Mouse (Mus musculus): ENCODE data around the gene Cds1. TPM values are rescaled to one million over a fixed set of nuclear protein-coding genes. Genes with fewer than 3 reads are reported as not detected.

Cds1 gene
- polyA plus RNA-seq (2015; fragmentation: Nextera tagmentation; extraction: Ambion mirVana) = 11.4 and 14.5 TPM in 2 replicates

GRCm38 (mm10) chr5:101764554-101765347 is at the start of gene Cds1:
TSS of gene Cds1 (plus strand) at chr5:101765130.
- under 1% methylated on average over 91 of the region's 91 CpGs for WGBS
- Histone ChIP-seq H3K4me1 (peaks cover 19% of the 10 kb centered on the region), H3K4me2 (peak within 1 kb of the TSS; percentile 100), H3K27me3 (peaks cover 61% of the 10 kb centered on the region), H3K4me3 (peak within 1 kb of the TSS; percentile 73), H3K9ac (peak within 1 kb of the TSS; percentile 45), H3K27ac (peak within 1 kb of the TSS; percentile 67), H3K36me3 (no peaks in the 10 kb centered on the region), H3K9me3 (no peaks in the 10 kb centered on the region)
- ATAC-seq (ENCODE audit: insufficient number of reproducible peaks, low FRiP score, low TSS enrichment, low read depth) = peak; percentile 74

GRCm38 (mm10) chr5:101724216-101724615 is 40.7 kb upstream of the Cds1 start:
- Histone ChIP-seq H3K27ac (no peak overlapping the region), H3K4me3 (no peak overlapping the region), H3K4me1 (0 out of 2 replicates have a peak, but pooled peaks cover 5% of the 10 kb centered on the region), H3K9ac (no peak overlapping the region), H3K9me3 (no peaks in the 10 kb centered on the region), H3K36me3 (no peaks in the 10 kb centered on the region), H3K4me2 (no peak overlapping the region), H3K27me3 (no peaks in the 10 kb centered on the region)
- ATAC-seq (ENCODE audit: insufficient number of reproducible peaks, low FRiP score, low TSS enrichment, low read depth) = no peak
- WGBS = 87% methylated on average over 9 of the region's 9 CpGs

GRCm38 (mm10) chr5:101724756-101725155 is 40.2 kb upstream of the Cds1 start:
- no peak overlapping the region for H3K4me3 ChIP-seq
- H3K4me1 ChIP-seq = 0 out of 2 replicates have a peak, but pooled peaks cover 5% of the 10 kb centered on the region
- no peaks in the 10 kb centered on the region for H3K36me3 ChIP-seq
- H3K27me3 ChIP-seq = no peaks in the 10 kb centered on the region
- H3K4me2 ChIP-seq = no peak overlapping the region
- no peak for ATAC-seq (ENCODE audit: insufficient number of reproducible peaks, low FRiP score, low TSS enrichment, low read depth)
- no peaks in the 10 kb centered on the region for H3K9me3 ChIP-seq
- WGBS = 87% methylated on average over 16 of the region's 16 CpGs
- no peak overlapping the region for H3K9ac ChIP-seq
- no peak overlapping the region for H3K27ac ChIP-seq

- no peaks in the 10 kb centered on the region for H3K27me3 ChIP-seq
- H3K36me3 ChIP-seq = no peaks in the 10 kb centered on the region
- 72% methylated on average over 8 of the region's 8 CpGs for WGBS
- no peak for ATAC-seq (ENCODE audit: insufficient number of reproducible peaks, low FRiP score, low TSS enrichment, low read depth)
- H3K27ac ChIP-seq = no peak overlapping the region
- 0 out of 2 replicates have a peak, but pooled peaks cover 2% of the 10 kb centered on the region for H3K4me1 ChIP-seq
- H3K9me3 ChIP-seq = no peaks in the 10 kb centered on the region
- no peak overlapping the region for H3K4me2 ChIP-seq
- no peak overlapping the region for H3K4me3 ChIP-seq
- no peak overlapping the region for H3K9ac ChIP-seq
These were observed 39.2 kb upstream of the Cds1 start for GRCm38 (mm10) chr5:101725703-101726102.

- Histone ChIP-seq H3K9ac (no peak overlapping the region), H3K27me3 (no peaks in the 10 kb centered on the region), H3K4me3 (no peak overlapping the region), H3K36me3 (no peaks in the 10 kb centered on the region), H3K4me1 (no peaks in the 10 kb centered on the region), H3K27ac (no peak overlapping the region), H3K4me2 (no peak overlapping the region), H3K9me3 (no peaks in the 10 kb centered on the region)
- 78% methylated on average over 6 of the region's 6 CpGs for WGBS
- ATAC-seq (ENCODE audit: insufficient number of reproducible peaks, low FRiP score, low TSS enrichment, low read depth) = no peak
These were observed 38.6 kb upstream of the Cds1 start for GRCm38 (mm10) chr5:101726371-101726770.

- H3K4me3 ChIP-seq = no peak overlapping the region
- H3K9me3 ChIP-seq = no peaks in the 10 kb centered on the region
- H3K4me1 ChIP-seq = no peaks in the 10 kb centered on the region
- no peak for ATAC-seq (ENCODE audit: insufficient number of reproducible peaks, low FRiP score, low TSS enrichment, low read depth)
- H3K9ac ChIP-seq = no peak overlapping the region
- no peak overlapping the region for H3K4me2 ChIP-seq
- no peaks in the 10 kb centered on the region for H3K27me3 ChIP-seq
- no peaks in the 10 kb centered on the region for H3K36me3 ChIP-seq
- no peak overlapping the region for H3K27ac ChIP-seq
- WGBS = 33% methylated on average over 8 of the region's 8 CpGs
These were observed 36.5 kb upstream of the Cds1 start for GRCm38 (mm10) chr5:101728304-101728905.

GRCm38 (mm10) chr5:101737341-101737740 is 27.6 kb upstream of the Cds1 start:
- Histone ChIP-seq H3K4me1 (no peaks in the 10 kb centered on the region), H3K36me3 (no peaks in the 10 kb centered on the region), H3K27me3 (no peaks in the 10 kb centered on the region), H3K9ac (no peak overlapping the region), H3K9me3 (no peaks in the 10 kb centered on the region), H3K4me2 (no peak overlapping the region), H3K27ac (no peak overlapping the region), H3K4me3 (no peak overlapping the region)
- 76% methylated on average over 3 of the region's 3 CpGs for WGBS
- no peak for ATAC-seq (ENCODE audit: insufficient number of reproducible peaks, low FRiP score, low TSS enrichment, low read depth)

- Histone ChIP-seq H3K9ac (no peak overlapping the region), H3K27ac (0 out of 2 replicates have a peak overlapping the region, but pooled peaks have one; percentile 0), H3K9me3 (no peaks in the 10 kb centered on the region), H3K27me3 (no peaks in the 10 kb centered on the region), H3K4me3 (no peak overlapping the region), H3K36me3 (no peaks in the 10 kb centered on the region), H3K4me2 (no peak overlapping the region), H3K4me1 (no peaks in the 10 kb centered on the region)
- 72% methylated on average over 16 of the region's 16 CpGs for WGBS
- no peak for ATAC-seq (ENCODE audit: insufficient number of reproducible peaks, low FRiP score, low TSS enrichment, low read depth)
These were observed 24.3 kb upstream of the Cds1 start for GRCm38 (mm10) chr5:101740471-101741223.

GRCm38 (mm10) chr5:101741224-101741591 is 23.7 kb upstream of the Cds1 start:
- no peak overlapping the region for H3K9ac ChIP-seq
- ATAC-seq (ENCODE audit: insufficient number of reproducible peaks, low FRiP score, low TSS enrichment, low read depth) = no peak
- WGBS = 77% methylated on average over 4 of the region's 4 CpGs
- peak overlapping the region; percentile 48; the same call in 1 of the 2 replicates for H3K27ac ChIP-seq
- no peaks in the 10 kb centered on the region for H3K36me3 ChIP-seq
- no peak overlapping the region for H3K4me2 ChIP-seq
- H3K27me3 ChIP-seq = no peaks in the 10 kb centered on the region
- no peaks in the 10 kb centered on the region for H3K9me3 ChIP-seq
- H3K4me1 ChIP-seq = no peaks in the 10 kb centered on the region
- no peak overlapping the region for H3K4me3 ChIP-seq

- no peak for ATAC-seq (ENCODE audit: insufficient number of reproducible peaks, low FRiP score, low TSS enrichment, low read depth)
- H3K9ac ChIP-seq = no peak overlapping the region
- no peak overlapping the region for H3K4me2 ChIP-seq
- H3K4me3 ChIP-seq = no peak overlapping the region
- no peaks in the 10 kb centered on the region for H3K9me3 ChIP-seq
- peak overlapping the region; percentile 51; the same call in 1 of the 2 replicates for H3K27ac ChIP-seq
- no peaks in the 10 kb centered on the region for H3K4me1 ChIP-seq
- no peaks in the 10 kb centered on the region for H3K27me3 ChIP-seq
- WGBS = 61% methylated on average over 2 of the region's 2 CpGs
- H3K36me3 ChIP-seq = no peaks in the 10 kb centered on the region
These were observed 22.9 kb upstream of the Cds1 start for GRCm38 (mm10) chr5:101742014-101742413.

- no peak overlapping the region for H3K9ac ChIP-seq
- no peak overlapping the region for H3K4me2 ChIP-seq
- H3K9me3 ChIP-seq = no peaks in the 10 kb centered on the region
- no peak for ATAC-seq (ENCODE audit: insufficient number of reproducible peaks, low FRiP score, low TSS enrichment, low read depth)
- WGBS = 78% methylated on average over 8 of the region's 8 CpGs
- H3K4me3 ChIP-seq = no peak overlapping the region
- H3K4me1 ChIP-seq = no peaks in the 10 kb centered on the region
- no peaks in the 10 kb centered on the region for H3K27me3 ChIP-seq
- H3K36me3 ChIP-seq = no peaks in the 10 kb centered on the region
- peak overlapping the region; percentile 51; the same call in 1 of the 2 replicates for H3K27ac ChIP-seq
These were observed 22.5 kb upstream of the Cds1 start for GRCm38 (mm10) chr5:101742425-101742824.

- no peak overlapping the region for H3K4me3 ChIP-seq
- ATAC-seq (ENCODE audit: insufficient number of reproducible peaks, low FRiP score, low TSS enrichment, low read depth) = no peak
- WGBS = 71% methylated on average over 6 of the region's 6 CpGs
- no peaks in the 10 kb centered on the region for H3K27me3 ChIP-seq
- no peak overlapping the region for H3K27ac ChIP-seq
- H3K9ac ChIP-seq = no peak overlapping the region
- no peaks in the 10 kb centered on the region for H3K36me3 ChIP-seq
- no peaks in the 10 kb centered on the region for H3K4me1 ChIP-seq
- H3K4me2 ChIP-seq = no peak overlapping the region
- H3K9me3 ChIP-seq = no peaks in the 10 kb centered on the region
These were observed 20.0 kb upstream of the Cds1 start for GRCm38 (mm10) chr5:101744886-101745285.

Measured in limb, embryonic 15.5 days (tissue).